Mouse (Mus musculus): ENCODE results near the gene Prkca.
A peak's percentile ranks its signal among the peaks of the same experiment; 100 is the strongest.

Prkca gene

GRCm38 (mm10) chr11:108260775-108261517 lies 82.8 kb downstream of the Prkca start:
- DNase-seq (ENCODE audit: low spot score) = no peak

GRCm38 (mm10) chr11:108259391-108259790 lies 84.3 kb downstream of the Prkca start:
- DNase-seq (ENCODE audit: low spot score) = no peak

DNA sequence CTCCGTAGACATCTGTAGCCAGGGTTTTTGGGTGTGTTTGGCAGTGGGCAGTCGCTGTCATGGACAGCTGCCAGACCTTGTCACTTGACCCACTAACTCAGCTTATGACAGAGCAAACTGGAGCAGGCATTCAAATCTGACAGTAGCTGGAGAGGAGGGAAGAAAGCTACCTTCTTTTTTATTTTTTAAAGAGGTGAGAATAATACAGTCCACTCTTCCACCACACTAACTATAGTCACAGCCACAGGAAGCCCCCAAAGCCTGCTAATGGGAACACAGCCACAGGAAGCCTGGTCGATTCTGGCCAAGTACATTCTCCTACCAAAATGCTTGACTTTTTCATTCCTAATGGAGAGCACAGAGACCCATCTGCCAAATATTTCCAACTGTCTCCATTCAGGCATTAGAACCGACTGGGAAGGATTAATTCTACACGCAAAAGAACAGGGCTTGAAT lies 84.9 kb downstream of the Prkca start:
- DNase-seq (ENCODE audit: low spot score) = no peak

DNA sequence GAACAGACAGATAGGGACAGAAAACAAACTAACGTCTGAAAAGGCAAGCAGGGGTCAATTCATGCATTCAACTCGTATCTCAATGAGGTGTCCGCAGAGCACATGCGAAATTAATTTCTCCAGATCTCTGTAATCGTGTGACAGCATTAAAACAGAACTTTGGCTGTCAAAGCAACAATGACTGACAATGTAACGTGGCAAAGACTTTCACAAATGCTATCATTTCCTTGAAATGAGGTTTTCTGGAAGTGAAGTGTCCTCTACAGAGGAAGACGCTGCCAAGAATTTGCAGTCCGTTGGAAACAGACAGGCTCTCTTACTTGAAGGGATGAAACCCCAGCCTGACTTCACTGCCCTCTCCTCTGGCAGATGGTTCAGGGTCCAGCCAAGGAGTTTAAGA lies 85.8 kb downstream of the Prkca start:
- no peak for DNase-seq (ENCODE audit: low spot score)

- DNase-seq (ENCODE audit: low spot score) = no peak
Observed at GRCm38 (mm10) chr11:108254681-108255080, 89.0 kb downstream of the Prkca start.

- DNase-seq (ENCODE audit: low spot score) = no peak
Observed at GRCm38 (mm10) chr11:108251924-108252775, 91.6 kb downstream of the Prkca start.

DNA sequence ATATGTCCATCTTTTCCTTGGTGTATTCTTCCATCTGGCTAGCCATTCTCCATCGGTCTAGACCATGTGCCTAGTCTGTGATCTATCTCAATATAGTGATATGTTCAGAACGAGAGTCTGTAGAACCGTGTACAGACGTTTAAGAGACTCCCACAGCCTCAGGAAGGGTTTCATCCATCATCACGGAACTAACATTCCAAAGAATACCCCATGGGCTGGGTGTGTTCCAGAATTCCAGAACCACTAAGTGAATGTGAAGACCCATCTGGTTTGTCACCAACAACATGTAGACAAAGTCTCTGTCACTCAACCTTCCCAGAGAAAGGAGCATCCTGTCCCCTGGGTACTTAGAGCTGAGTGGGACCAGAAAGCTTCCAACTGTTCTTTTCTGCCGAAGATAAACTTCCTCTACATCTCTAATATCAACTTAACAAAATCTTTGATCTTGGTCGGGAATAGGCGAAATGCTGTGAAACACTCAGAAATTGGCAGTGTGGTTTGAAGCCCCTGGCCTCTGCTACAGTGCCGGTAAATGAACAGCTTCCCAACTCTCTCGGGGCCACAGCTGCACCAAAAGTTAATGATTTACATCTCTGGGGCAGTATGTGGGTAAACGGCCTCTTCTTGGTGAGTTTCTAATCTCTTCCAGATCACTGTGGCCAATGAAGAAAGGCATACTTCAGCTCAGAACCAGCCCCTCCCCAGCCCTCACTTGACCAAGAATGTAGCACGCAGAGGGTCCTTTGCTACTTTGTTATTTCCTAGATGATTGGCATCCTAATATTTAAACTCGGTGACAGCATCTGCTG lies 92.7 kb downstream of the Prkca start:
- DNase-seq (ENCODE audit: low spot score) = no peak

DNA sequence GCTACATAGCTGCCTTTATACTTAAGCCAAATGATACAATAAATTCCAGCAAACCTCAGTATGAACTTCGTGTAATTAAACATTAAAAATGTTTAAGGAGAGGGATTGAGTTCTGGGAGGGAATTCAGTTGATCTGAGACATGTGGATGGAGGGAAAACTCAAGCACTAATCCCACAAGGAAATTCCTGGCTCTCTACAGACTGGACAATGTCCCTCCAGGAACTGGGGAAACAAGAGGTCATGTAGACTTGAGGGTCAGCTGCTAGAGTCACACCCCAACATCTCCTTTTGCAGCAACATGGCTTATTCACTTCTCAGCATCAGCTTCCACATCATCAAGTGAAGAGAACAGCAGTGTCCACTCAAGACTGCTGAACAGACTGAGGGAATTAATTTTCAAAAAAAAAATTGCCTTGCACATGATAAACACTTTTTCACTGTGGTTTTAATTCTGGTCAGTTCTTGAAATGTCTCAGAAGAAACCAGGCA lies 93.5 kb downstream of the Prkca start:
- no peak for DNase-seq (ENCODE audit: low spot score)

- peak; percentile 32 for DNase-seq (ENCODE audit: low spot score)
Observed at GRCm38 (mm10) chr11:108249487-108249886, 94.2 kb downstream of the Prkca start.

DNA sequence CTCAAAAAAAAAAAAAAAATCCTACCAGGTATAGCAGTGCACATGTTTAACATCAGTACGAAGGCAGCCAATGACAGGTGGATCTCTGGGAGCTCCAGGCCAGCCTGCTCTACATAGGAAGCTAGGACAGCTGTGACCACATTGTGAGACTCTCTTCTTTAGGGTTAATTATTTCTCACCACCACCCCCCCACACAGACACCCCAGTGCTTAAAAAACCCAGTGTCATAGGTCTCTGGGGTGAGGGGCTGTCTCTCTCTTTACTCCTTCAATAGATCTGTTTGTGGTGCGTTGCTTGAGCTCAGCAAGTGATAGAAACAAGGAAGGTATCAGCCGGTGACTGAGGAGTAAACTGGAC lies 94.7 kb downstream of the Prkca start:
- no peak for DNase-seq (ENCODE audit: low spot score)

GRCm38 (mm10) chr11:108248218-108249046 lies 95.3 kb downstream of the Prkca start:
- peak; percentile 59 for DNase-seq (ENCODE audit: low spot score)

DNA sequence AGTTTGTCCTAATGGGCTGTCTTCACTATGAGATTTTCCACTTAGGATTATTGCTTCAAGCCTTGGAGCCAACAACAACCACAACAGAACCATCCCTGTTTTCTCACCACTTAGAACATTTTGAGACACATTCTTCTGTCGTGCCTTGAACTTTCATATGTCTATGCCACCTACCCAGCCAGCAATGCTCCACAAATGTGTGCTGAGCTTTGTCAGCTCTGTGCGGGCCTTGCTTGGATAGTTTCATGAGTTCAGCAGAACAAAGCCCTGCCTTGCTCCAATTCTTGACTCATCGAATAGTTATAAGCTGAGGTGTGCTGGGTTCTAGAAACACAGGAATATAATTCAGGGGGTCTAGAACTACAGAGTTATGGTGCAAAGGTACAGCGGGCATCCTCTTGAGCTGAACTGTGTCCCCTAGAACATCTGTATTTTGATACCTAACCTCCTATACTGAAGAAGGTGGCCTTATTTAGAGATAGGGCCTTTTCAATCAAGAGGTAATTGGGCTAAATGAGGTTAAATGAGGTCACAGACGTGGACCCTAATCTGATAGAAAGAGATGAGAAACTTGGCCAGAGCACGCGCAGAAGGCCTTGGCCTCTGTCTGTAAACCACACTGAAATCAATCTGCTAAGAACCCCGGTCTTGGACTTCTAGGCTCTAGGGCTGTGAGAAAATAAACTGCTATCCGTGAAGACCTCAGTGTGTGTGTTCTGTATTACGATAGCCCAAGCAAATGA lies 96.4 kb downstream of the Prkca start:
- no peak for DNase-seq (ENCODE audit: low spot score)

GRCm38 (mm10) chr11:108246267-108246702 lies 97.4 kb downstream of the Prkca start:
- peak; percentile 8 for DNase-seq (ENCODE audit: low spot score)

- peak; percentile 50 for DNase-seq (ENCODE audit: low spot score)
Observed at GRCm38 (mm10) chr11:108244241-108244640, 99.5 kb downstream of the Prkca start.

- no peak for DNase-seq (ENCODE audit: low spot score)
Observed at GRCm38 (mm10) chr11:108243633-108244032, 100.1 kb downstream of the Prkca start.

- no peak for DNase-seq (ENCODE audit: low spot score)
Observed at GRCm38 (mm10) chr11:108240924-108241498, 102.7 kb downstream of the Prkca start.

- no peak for DNase-seq (ENCODE audit: low spot score)
Observed at GRCm38 (mm10) chr11:108239173-108239572, 104.6 kb downstream of the Prkca start.

DNA sequence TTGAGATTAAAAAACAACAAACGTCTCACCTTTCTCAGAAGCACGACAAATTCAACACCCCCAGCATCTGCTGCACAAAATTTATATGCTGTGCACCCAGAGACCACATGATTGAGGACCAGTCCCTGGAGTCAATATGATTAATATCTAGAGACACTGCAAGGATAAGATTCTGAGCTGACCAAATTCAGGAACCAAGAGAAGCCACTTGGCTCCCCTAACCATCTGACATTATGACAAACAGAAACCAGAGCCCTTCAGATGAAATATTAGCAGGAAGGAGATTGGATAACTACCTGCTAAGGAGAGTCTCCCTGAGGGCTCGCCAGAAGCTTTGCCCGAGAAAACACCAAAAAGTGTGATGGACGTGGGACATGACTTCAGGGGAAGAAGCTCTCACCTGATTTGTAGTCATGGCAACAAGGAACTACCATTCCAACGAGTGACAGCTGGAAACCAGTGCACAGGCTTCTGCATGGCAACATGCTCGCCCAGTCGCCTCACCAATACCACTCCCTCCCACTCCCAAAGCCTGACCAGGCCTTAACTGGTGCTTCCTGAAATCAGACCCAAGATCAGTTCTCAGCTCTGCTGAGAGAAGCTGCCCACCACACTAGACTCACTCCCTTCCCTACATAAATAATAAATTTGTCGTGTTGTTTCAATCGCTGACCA lies 106.8 kb downstream of the Prkca start:
- no peak for DNase-seq (ENCODE audit: low spot score)

GRCm38 (mm10) chr11:108236195-108236594 lies 107.5 kb downstream of the Prkca start:
- no peak for DNase-seq (ENCODE audit: low spot score)

All from T-cell, adult 2 months (primary cell).